Mouse (Mus musculus): Measurements from ENCODE around the gene Selp.

Gene Selp

GRCm38 (mm10) chr1:164120777-164121158, 5.7 kb downstream of the Selp start:
- Histone ChIP-seq H3K27me3 (ENCODE audit: insufficient read depth, low read length) (no peaks in the 10 kb centered on the region), H3K4me1 (replicated peaks; ENCODE audit: low read depth, low read length) (no peaks in the 10 kb centered on the region), H3K4me3 (replicated peaks; ENCODE audit: low read length) (no peak overlapping the region), H3K9me3 (ENCODE audit: low read length) (no peaks in the 10 kb centered on the region), H3K36me3 (ENCODE audit: insufficient read depth, low read length) (no peaks in the 10 kb centered on the region)
- TF ChIP-seq CTCF (conservative IDR thresholded peaks at IDR 0.05; ENCODE audit: low read length) (no peak), NANOG (IDR thresholded peaks at IDR 0.05; ENCODE audit: borderline replicate concordance, low read length) (no peak), POU5F1 (IDR thresholded peaks at IDR 0.05; ENCODE audit: borderline replicate concordance, low read length) (no peak)

GRCm38 (mm10) chr1:164123836-164124235, 8.8 kb downstream of the Selp start:
- Histone ChIP-seq H3K27me3 (ENCODE audit: insufficient read depth, low read length) (no peaks in the 10 kb centered on the region), H3K4me3 (replicated peaks; ENCODE audit: low read length) (no peak overlapping the region), H3K4me1 (replicated peaks; ENCODE audit: low read depth, low read length) (no peaks in the 10 kb centered on the region), H3K36me3 (ENCODE audit: insufficient read depth, low read length) (no peaks in the 10 kb centered on the region), H3K9me3 (ENCODE audit: low read length) (0 out of 2 replicates have a peak, but pooled peaks cover 5% of the 10 kb centered on the region)
- TF ChIP-seq POU5F1 (IDR thresholded peaks at IDR 0.05; ENCODE audit: borderline replicate concordance, low read length) = no peak
- TF ChIP-seq NANOG (IDR thresholded peaks at IDR 0.05; ENCODE audit: borderline replicate concordance, low read length) = no peak
- no peak for TF ChIP-seq CTCF (conservative IDR thresholded peaks at IDR 0.05; ENCODE audit: low read length)

GRCm38 (mm10) chr1:164130013-164130412, 14.9 kb downstream of the Selp start:
- no peak overlapping the region for H3K4me3 ChIP-seq (replicated peaks; ENCODE audit: low read length)
- no peaks in the 10 kb centered on the region for H3K36me3 ChIP-seq (ENCODE audit: insufficient read depth, low read length)
- no peak for TF ChIP-seq CTCF (conservative IDR thresholded peaks at IDR 0.05; ENCODE audit: low read length)
- TF ChIP-seq NANOG (IDR thresholded peaks at IDR 0.05; ENCODE audit: borderline replicate concordance, low read length) = no peak
- TF ChIP-seq POU5F1 (IDR thresholded peaks at IDR 0.05; ENCODE audit: borderline replicate concordance, low read length) = no peak
- no peaks in the 10 kb centered on the region for H3K4me1 ChIP-seq (replicated peaks; ENCODE audit: low read depth, low read length)
- 0 out of 2 replicates have a peak, but pooled peaks cover 5% of the 10 kb centered on the region for H3K9me3 ChIP-seq (ENCODE audit: low read length)
- no peaks in the 10 kb centered on the region for H3K27me3 ChIP-seq (ENCODE audit: insufficient read depth, low read length)

GRCm38 (mm10) chr1:164132609-164133008, 17.5 kb downstream of the Selp start:
- H3K36me3 ChIP-seq (ENCODE audit: insufficient read depth, low read length) = no peaks in the 10 kb centered on the region
- H3K4me3 ChIP-seq (replicated peaks; ENCODE audit: low read length) = no peak overlapping the region
- no peaks in the 10 kb centered on the region for H3K4me1 ChIP-seq (replicated peaks; ENCODE audit: low read depth, low read length)
- H3K27me3 ChIP-seq (ENCODE audit: insufficient read depth, low read length) = no peaks in the 10 kb centered on the region
- no peak for TF ChIP-seq NANOG (IDR thresholded peaks at IDR 0.05; ENCODE audit: borderline replicate concordance, low read length)
- 0 out of 2 replicates have a peak, but pooled peaks cover 5% of the 10 kb centered on the region for H3K9me3 ChIP-seq (ENCODE audit: low read length)

GRCm38 (mm10) chr1:164134101-164134500, 19.0 kb downstream of the Selp start:
- Histone ChIP-seq H3K36me3 (ENCODE audit: insufficient read depth, low read length) (no peaks in the 10 kb centered on the region), H3K4me3 (replicated peaks; ENCODE audit: low read length) (no peak overlapping the region), H3K9me3 (ENCODE audit: low read length) (no peaks in the 10 kb centered on the region), H3K27me3 (ENCODE audit: insufficient read depth, low read length) (no peaks in the 10 kb centered on the region), H3K4me1 (replicated peaks; ENCODE audit: low read depth, low read length) (no peaks in the 10 kb centered on the region)
- TF ChIP-seq CTCF (conservative IDR thresholded peaks at IDR 0.05; ENCODE audit: low read length) (no peak), NANOG (IDR thresholded peaks at IDR 0.05; ENCODE audit: borderline replicate concordance, low read length) (no peak), POU5F1 (IDR thresholded peaks at IDR 0.05; ENCODE audit: borderline replicate concordance, low read length) (no peak)

GRCm38 (mm10) chr1:164135360-164135759, 20.3 kb downstream of the Selp start:
- no peaks in the 10 kb centered on the region for H3K4me1 ChIP-seq (replicated peaks; ENCODE audit: low read depth, low read length)
- TF ChIP-seq NANOG (IDR thresholded peaks at IDR 0.05; ENCODE audit: borderline replicate concordance, low read length) (no peak), POU5F1 (IDR thresholded peaks at IDR 0.05; ENCODE audit: borderline replicate concordance, low read length) (no peak), CTCF (conservative IDR thresholded peaks at IDR 0.05; ENCODE audit: low read length) (no peak)
- H3K9me3 ChIP-seq (ENCODE audit: low read length) = no peaks in the 10 kb centered on the region
- H3K4me3 ChIP-seq (replicated peaks; ENCODE audit: low read length) = no peak overlapping the region
- H3K27me3 ChIP-seq (ENCODE audit: insufficient read depth, low read length) = no peaks in the 10 kb centered on the region
- no peaks in the 10 kb centered on the region for H3K36me3 ChIP-seq (ENCODE audit: insufficient read depth, low read length)

- TF ChIP-seq POU5F1 (IDR thresholded peaks at IDR 0.05; ENCODE audit: borderline replicate concordance, low read length) = no peak
- TF ChIP-seq CTCF (conservative IDR thresholded peaks at IDR 0.05; ENCODE audit: low read length) = no peak
- no peak for TF ChIP-seq NANOG (IDR thresholded peaks at IDR 0.05; ENCODE audit: borderline replicate concordance, low read length)
- Histone ChIP-seq H3K4me1 (replicated peaks; ENCODE audit: low read depth, low read length) (no peaks in the 10 kb centered on the region), H3K36me3 (ENCODE audit: insufficient read depth, low read length) (no peaks in the 10 kb centered on the region), H3K27me3 (ENCODE audit: insufficient read depth, low read length) (no peaks in the 10 kb centered on the region), H3K4me3 (replicated peaks; ENCODE audit: low read length) (no peak overlapping the region), H3K9me3 (ENCODE audit: low read length) (no peaks in the 10 kb centered on the region)
Observed at GRCm38 (mm10) chr1:164135960-164136359, 20.9 kb downstream of the Selp start.

- Histone ChIP-seq H3K36me3 (ENCODE audit: insufficient read depth, low read length) (no peaks in the 10 kb centered on the region), H3K9me3 (ENCODE audit: low read length) (no peaks in the 10 kb centered on the region), H3K27me3 (ENCODE audit: insufficient read depth, low read length) (no peaks in the 10 kb centered on the region; the same call in 1 of the 2 replicates), H3K4me3 (replicated peaks; ENCODE audit: low read length) (no peak overlapping the region), H3K4me1 (replicated peaks; ENCODE audit: low read depth, low read length) (no peaks in the 10 kb centered on the region)
- TF ChIP-seq NANOG (IDR thresholded peaks at IDR 0.05; ENCODE audit: borderline replicate concordance, low read length) (no peak), POU5F1 (IDR thresholded peaks at IDR 0.05; ENCODE audit: borderline replicate concordance, low read length) (no peak), CTCF (conservative IDR thresholded peaks at IDR 0.05; ENCODE audit: low read length) (no peak)
Observed at GRCm38 (mm10) chr1:164136636-164137035, 21.6 kb downstream of the Selp start.

GRCm38 (mm10) chr1:164138365-164139130, 23.5 kb downstream of the Selp start:
- TF ChIP-seq NANOG (IDR thresholded peaks at IDR 0.05; ENCODE audit: borderline replicate concordance, low read length) (no peak), CTCF (conservative IDR thresholded peaks at IDR 0.05; ENCODE audit: low read length) (peak; percentile 88)
- no peak overlapping the region for H3K4me3 ChIP-seq (replicated peaks; ENCODE audit: low read length)

More at GRCm38 (mm10) chr1:164138365-164139130, 23.5 kb downstream of the Selp start:
- Histone ChIP-seq H3K36me3 (ENCODE audit: insufficient read depth, low read length) (no peaks in the 10 kb centered on the region), H3K9me3 (ENCODE audit: low read length) (no peaks in the 10 kb centered on the region), H3K27me3 (ENCODE audit: insufficient read depth, low read length) (no peaks in the 10 kb centered on the region; the same call in 1 of the 2 replicates), H3K4me1 (replicated peaks; ENCODE audit: low read depth, low read length) (no peaks in the 10 kb centered on the region)
